Mouse (Mus musculus): ENCODE measurements around the gene Ptpra. TPM values are rescaled to one million over a fixed set of nuclear protein-coding genes. Genes with fewer than 3 reads are reported as not detected.
"Not testable (repeated sequence)": the region's sequence is repeated elsewhere in the genome, so short reads cannot be mapped to it uniquely, and the experiment has no call there.

Gene Ptpra
- polyA plus RNA-seq, 1 experiment from 2014 or later: 85.5 TPM

DNA sequence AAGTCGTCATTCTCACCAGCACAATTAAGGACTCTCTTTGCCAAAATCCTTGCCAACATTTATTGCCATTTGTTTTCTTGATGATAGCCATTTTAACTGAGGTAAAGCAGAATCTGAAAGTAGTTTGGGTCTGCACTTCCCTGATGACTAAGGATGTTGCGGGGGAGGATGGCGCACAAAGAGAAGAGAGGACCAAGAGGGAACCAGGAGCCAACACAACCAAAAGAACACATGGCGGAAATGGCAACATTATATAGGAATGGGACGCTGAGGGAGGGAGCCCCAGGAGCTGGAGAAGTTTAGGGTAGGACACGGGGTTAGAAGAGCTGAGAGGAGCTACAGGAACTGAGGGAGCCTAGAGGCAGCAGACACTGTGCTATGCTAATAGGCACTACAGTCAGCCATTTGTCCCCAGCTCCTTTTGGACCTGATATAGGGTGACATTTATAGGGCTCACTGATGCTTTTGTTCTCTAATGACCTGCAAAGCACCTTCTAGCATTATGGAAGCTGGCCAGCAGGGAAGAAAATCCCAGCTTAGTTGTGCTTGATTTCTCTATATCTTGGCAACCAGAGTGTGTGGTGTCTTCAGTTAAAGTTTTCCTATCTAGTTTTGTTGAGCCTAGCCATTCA lies 26.7 kb downstream of the Ptpra start:
- H3K4me3 ChIP-seq: no peak overlapping the region
- no peaks in the 10 kb centered on the region for H3K27me3 ChIP-seq (ENCODE audit: low read depth, poor library complexity, severe bottlenecking)
- WGBS: 66% methylated on average over 6 of the region's 6 CpGs
- DNase-seq (ENCODE audit: low spot score): no peak
- no peaks in the 10 kb centered on the region for H3K9me3 ChIP-seq (replicated peaks)
- H3K36me3 ChIP-seq: peaks cover 7% of the 10 kb centered on the region
- no peak overlapping the region for H3K27ac ChIP-seq
- no peaks in the 10 kb centered on the region for H3K4me1 ChIP-seq

GRCm38 (mm10) chr2:130482177-130482576 lies 32.1 kb downstream of the Ptpra start:
- WGBS: 93% methylated on average over 4 of the region's 4 CpGs
- no peak overlapping the region for H3K4me3 ChIP-seq
- DNase-seq (ENCODE audit: low spot score): no peak

GRCm38 (mm10) chr2:130482700-130483099 lies 32.6 kb downstream of the Ptpra start:
- 86% methylated on average over 3 of the region's 3 CpGs for WGBS
- H3K9me3 ChIP-seq (replicated peaks): no peaks in the 10 kb centered on the region
- no peak for DNase-seq (ENCODE audit: low spot score)
- H3K36me3 ChIP-seq: peaks cover 5% of the 10 kb centered on the region
- no peaks in the 10 kb centered on the region for H3K4me1 ChIP-seq
- no peak overlapping the region for H3K4me3 ChIP-seq
- no peaks in the 10 kb centered on the region for H3K27me3 ChIP-seq (ENCODE audit: low read depth, poor library complexity, severe bottlenecking)
- no peak overlapping the region for H3K27ac ChIP-seq

More at GRCm38 (mm10) chr2:130482177-130482576, 32.1 kb downstream of the Ptpra start:
- Histone ChIP-seq H3K27me3 (ENCODE audit: low read depth, poor library complexity, severe bottlenecking) (no peaks in the 10 kb centered on the region), H3K9me3 (replicated peaks) (no peaks in the 10 kb centered on the region), H3K36me3 (peaks cover 7% of the 10 kb centered on the region), H3K4me1 (no peaks in the 10 kb centered on the region), H3K27ac (no peak overlapping the region)

DNA sequence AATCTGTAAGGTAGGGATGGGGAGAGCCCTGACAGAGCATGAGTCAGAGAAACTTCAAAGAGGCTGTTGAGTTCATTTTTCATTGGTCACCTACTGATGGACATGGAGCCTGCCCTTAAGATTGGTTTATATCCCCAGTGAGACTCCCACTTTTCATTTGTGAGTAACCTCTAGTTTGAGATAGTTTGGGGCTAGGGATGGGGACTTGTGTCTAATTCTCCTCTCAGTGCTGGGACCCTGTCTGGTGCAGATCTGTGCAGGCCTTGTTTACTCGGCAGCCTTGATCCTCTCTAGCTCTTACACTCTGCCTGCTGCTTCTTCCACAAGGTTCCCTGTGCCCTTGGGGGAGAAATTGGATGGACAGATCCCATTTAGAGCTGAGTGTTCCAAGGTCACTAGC lies 34.1 kb downstream of the Ptpra start:
- Histone ChIP-seq H3K4me1 (no peaks in the 10 kb centered on the region), H3K9me3 (replicated peaks) (no peaks in the 10 kb centered on the region)

DNA sequence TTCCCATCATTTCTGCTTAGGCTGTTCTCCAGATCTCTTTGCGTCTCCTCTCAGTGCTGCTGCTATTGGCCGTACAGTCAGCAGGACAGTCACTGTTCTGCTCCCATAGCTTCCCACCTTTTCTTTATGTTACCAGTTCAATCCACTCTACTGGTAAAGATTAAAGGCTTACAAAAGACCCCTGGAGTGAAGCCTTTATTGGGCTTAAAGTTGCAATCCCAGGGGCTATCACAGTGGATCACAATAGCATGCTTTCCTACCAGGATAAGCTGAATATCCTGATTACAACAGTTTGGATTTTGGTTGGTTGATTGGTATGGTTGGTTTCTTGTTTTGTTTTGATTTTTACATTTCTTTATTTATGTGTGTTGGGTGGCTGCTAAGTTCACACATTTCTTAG lies 37.9 kb downstream of the Ptpra start:
- H3K27me3 ChIP-seq (ENCODE audit: low read depth, poor library complexity, severe bottlenecking): no peaks in the 10 kb centered on the region
- H3K27ac ChIP-seq: no peak overlapping the region
- peaks cover 10% of the 10 kb centered on the region for H3K36me3 ChIP-seq
- H3K4me3 ChIP-seq: no peak overlapping the region
- WGBS: 83% methylated on average over 2 of the region's 2 CpGs
- no peak for DNase-seq (ENCODE audit: low spot score)
- H3K9me3 ChIP-seq (replicated peaks): no peaks in the 10 kb centered on the region
- H3K4me1 ChIP-seq: 0 out of 2 replicates have a peak, but pooled peaks cover 6% of the 10 kb centered on the region

More for the DNA sequence above, 34.1 kb downstream of the Ptpra start:
- no peaks in the 10 kb centered on the region for H3K36me3 ChIP-seq
- H3K4me3 ChIP-seq: no peak overlapping the region
- no peak overlapping the region for H3K27ac ChIP-seq
- no peak for DNase-seq (ENCODE audit: low spot score)
- 92% methylated on average over 1 of the region's 1 CpGs for WGBS
- no peaks in the 10 kb centered on the region for H3K27me3 ChIP-seq (ENCODE audit: low read depth, poor library complexity, severe bottlenecking)

DNA sequence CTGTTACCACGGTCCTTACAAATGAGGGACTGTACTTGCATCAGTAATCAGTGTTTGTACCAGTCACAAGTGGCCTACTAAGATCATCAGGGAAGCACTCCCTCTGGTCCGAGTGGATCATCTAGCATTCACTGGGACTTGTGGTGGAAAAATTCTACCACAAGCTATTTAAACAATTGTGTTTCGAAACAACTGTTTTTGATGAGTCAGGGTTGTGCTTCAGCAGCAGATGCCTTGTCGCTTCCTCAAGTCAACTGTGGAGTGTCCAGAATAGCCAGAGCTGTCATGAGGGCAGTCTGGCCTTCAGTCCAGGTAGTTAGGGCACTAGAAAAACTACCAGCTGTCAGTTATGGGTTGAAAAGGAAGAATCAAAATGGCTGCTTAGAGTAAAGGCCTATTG lies 38.5 kb downstream of the Ptpra start:
- no peaks in the 10 kb centered on the region for H3K27me3 ChIP-seq (ENCODE audit: low read depth, poor library complexity, severe bottlenecking)
- no peak overlapping the region for H3K27ac ChIP-seq
- peaks cover 12% of the 10 kb centered on the region for H3K36me3 ChIP-seq
- no peak for DNase-seq (ENCODE audit: low spot score)
- no peaks in the 10 kb centered on the region for H3K9me3 ChIP-seq (replicated peaks)
- H3K4me1 ChIP-seq: 0 out of 2 replicates have a peak, but pooled peaks cover 6% of the 10 kb centered on the region
- WGBS: 95% methylated on average over 4 of the region's 4 CpGs
- H3K4me3 ChIP-seq: no peak overlapping the region

- Histone ChIP-seq H3K9me3 (replicated peaks) (no peaks in the 10 kb centered on the region), H3K27ac (no peak overlapping the region), H3K4me1 (0 out of 2 replicates have a peak, but pooled peaks cover 6% of the 10 kb centered on the region), H3K27me3 (ENCODE audit: low read depth, poor library complexity, severe bottlenecking) (no peaks in the 10 kb centered on the region), H3K36me3 (peaks cover 12% of the 10 kb centered on the region), H3K4me3 (no peak overlapping the region)
- DNase-seq (ENCODE audit: low spot score): no peak
- WGBS: 81% methylated on average over 4 of the region's 4 CpGs
Observed at GRCm38 (mm10) chr2:130491162-130491561, 41.1 kb downstream of the Ptpra start.

DNA sequence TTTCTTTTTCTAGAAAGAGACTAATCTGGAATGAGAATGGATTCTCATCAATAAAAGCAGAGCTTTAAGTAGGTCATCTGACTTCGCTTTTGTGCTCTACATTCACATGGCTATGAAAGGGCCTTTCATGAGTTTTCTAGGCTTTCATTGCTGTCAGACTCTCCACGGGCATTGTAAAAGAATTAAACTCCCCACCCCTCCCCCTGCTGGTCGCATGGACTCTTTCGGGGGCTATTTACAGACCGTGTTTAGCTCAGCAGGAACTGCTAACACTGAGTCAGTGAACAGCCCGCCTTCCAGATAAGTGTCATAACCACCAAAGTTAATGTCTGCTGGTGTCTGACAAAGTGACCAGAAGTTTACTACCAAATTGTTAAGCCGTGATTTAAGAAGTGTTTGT lies 41.5 kb downstream of the Ptpra start:
- Histone ChIP-seq H3K4me3 (no peak overlapping the region), H3K27me3 (ENCODE audit: low read depth, poor library complexity, severe bottlenecking) (no peaks in the 10 kb centered on the region), H3K27ac (no peak overlapping the region), H3K4me1 (0 out of 2 replicates have a peak, but pooled peaks cover 6% of the 10 kb centered on the region), H3K36me3 (peaks cover 12% of the 10 kb centered on the region), H3K9me3 (replicated peaks) (no peaks in the 10 kb centered on the region)
- no peak for DNase-seq (ENCODE audit: low spot score)
- 47% methylated on average over 7 of the region's 7 CpGs for WGBS

GRCm38 (mm10) chr2:130495114-130495513 lies 45.0 kb downstream of the Ptpra start:
- not testable (repeated sequence) for H3K36me3 ChIP-seq; DNase-seq (ENCODE audit: low spot score); H3K27ac ChIP-seq; H3K4me3 ChIP-seq; H3K27me3 ChIP-seq (ENCODE audit: low read depth, poor library complexity, severe bottlenecking); H3K4me1 ChIP-seq; H3K9me3 ChIP-seq (replicated peaks)
- 92% methylated on average over 4 of the region's 4 CpGs for WGBS

DNA sequence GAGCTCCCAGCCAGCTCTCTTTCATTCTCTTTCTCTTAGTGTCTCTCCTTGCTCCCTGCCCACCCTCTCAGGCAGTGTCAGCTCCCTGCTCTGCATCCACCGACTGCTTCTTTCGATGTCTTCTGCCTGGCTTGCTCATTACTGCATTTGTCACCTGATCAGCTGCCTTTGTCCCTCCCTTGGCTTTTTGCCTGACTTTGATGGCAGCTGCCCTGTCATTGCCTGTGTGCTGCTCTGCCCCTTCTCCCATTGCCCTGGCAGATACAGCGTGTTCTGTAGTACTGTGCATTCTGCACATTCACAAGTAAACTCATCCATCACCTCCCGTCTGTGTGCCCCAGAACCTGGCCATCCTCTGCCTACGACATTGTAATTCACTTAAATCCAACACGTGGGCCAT lies 46.0 kb downstream of the Ptpra start:
- 63% methylated on average over 6 of the region's 6 CpGs for WGBS
- H3K9me3 ChIP-seq (replicated peaks): no peaks in the 10 kb centered on the region
- DNase-seq (ENCODE audit: low spot score): no peak
- H3K36me3 ChIP-seq: peaks cover 5% of the 10 kb centered on the region; the same call in 1 of the 2 replicates
- H3K4me3 ChIP-seq: no peak overlapping the region
- H3K27ac ChIP-seq: no peak overlapping the region
- no peaks in the 10 kb centered on the region for H3K27me3 ChIP-seq (ENCODE audit: low read depth, poor library complexity, severe bottlenecking)
- 0 out of 2 replicates have a peak, but pooled peaks cover 6% of the 10 kb centered on the region for H3K4me1 ChIP-seq

GRCm38 (mm10) chr2:130496931-130497330 lies 46.9 kb downstream of the Ptpra start:
- H3K9me3 ChIP-seq (replicated peaks): no peaks in the 10 kb centered on the region
- H3K4me1 ChIP-seq: no peaks in the 10 kb centered on the region
- no peak for DNase-seq (ENCODE audit: low spot score)
- H3K36me3 ChIP-seq: peaks cover 5% of the 10 kb centered on the region; the same call in 1 of the 2 replicates
- no peaks in the 10 kb centered on the region for H3K27me3 ChIP-seq (ENCODE audit: low read depth, poor library complexity, severe bottlenecking)
- WGBS: 84% methylated on average over 4 of the region's 4 CpGs
- no peak overlapping the region for H3K4me3 ChIP-seq
- H3K27ac ChIP-seq: no peak overlapping the region

GRCm38 (mm10) chr2:130499546-130499945 lies 49.5 kb downstream of the Ptpra start:
- Histone ChIP-seq H3K36me3 (peaks cover 4% of the 10 kb centered on the region), H3K9me3 (replicated peaks) (no peaks in the 10 kb centered on the region), H3K4me3 (no peak overlapping the region), H3K4me1 (no peaks in the 10 kb centered on the region), H3K27me3 (ENCODE audit: low read depth, poor library complexity, severe bottlenecking) (no peaks in the 10 kb centered on the region), H3K27ac (no peak overlapping the region)
- WGBS: 90% methylated on average over 3 of the region's 3 CpGs
- DNase-seq (ENCODE audit: low spot score): no peak

DNA sequence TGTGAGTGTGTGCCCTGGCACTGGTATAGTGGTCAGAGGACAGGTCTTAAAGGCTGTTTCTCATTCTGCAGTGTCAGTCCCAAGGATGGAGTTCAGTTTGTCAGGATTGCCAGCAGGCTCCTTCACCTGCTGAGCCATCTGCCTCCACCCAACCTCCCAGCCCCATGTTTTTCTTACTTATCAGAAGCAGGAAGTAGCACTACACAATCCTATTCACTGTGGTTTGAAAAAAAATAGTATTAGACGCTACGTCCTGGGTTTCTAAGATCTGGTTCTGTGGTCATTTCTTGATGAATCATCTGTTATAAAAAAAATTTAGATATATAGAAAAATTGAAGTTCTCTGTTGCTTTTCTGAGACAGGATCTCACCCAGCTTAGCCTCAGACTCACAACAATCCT lies 51.5 kb downstream of the Ptpra start:
- no peaks in the 10 kb centered on the region for H3K4me1 ChIP-seq
- peaks cover 19% of the 10 kb centered on the region for H3K36me3 ChIP-seq
- H3K27me3 ChIP-seq (ENCODE audit: low read depth, poor library complexity, severe bottlenecking): no peaks in the 10 kb centered on the region
- H3K9me3 ChIP-seq (replicated peaks): no peaks in the 10 kb centered on the region
- 100% methylated on average over 2 of the region's 2 CpGs for WGBS
- no peak for DNase-seq (ENCODE audit: low spot score)
- no peak overlapping the region for H3K4me3 ChIP-seq
- H3K27ac ChIP-seq: no peak overlapping the region

DNA sequence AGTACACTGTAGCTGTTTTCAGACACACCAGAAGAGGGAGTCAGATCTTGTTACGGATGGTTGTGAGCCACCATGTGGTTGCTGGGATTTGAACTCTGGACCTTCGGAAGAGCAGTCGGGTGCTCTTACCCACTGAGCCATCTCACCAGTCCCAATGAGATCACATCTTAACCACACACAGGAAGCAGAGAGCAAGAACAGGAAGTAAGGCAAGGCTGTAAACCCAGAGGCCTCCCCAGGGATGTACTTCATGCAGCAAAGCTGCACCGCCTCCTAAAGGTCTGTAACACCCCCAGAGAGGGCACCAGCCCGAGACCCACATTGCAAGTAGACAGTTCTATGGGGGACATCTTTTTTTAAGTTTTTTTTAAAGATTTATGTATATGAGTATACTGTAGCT lies 61.5 kb downstream of the Ptpra start:
- peaks cover 67% of the 10 kb centered on the region for H3K36me3 ChIP-seq
- H3K4me3 ChIP-seq; H3K27ac ChIP-seq; H3K9me3 ChIP-seq (replicated peaks); H3K27me3 ChIP-seq (ENCODE audit: low read depth, poor library complexity, severe bottlenecking); DNase-seq (ENCODE audit: low spot score); H3K4me1 ChIP-seq: not testable (repeated sequence)
- WGBS: 97% methylated on average over 5 of the region's 5 CpGs
